Mouse (Mus musculus) adrenal gland, postnatal 25 days (tissue): Measurements from ENCODE around the gene Adh1. TPM values are rescaled to one million over a fixed set of nuclear protein-coding genes. Genes with fewer than 3 reads are reported as not detected.
A peak's percentile ranks its signal among the peaks of the same experiment; 100 is the strongest.

Experiments used
- DNase-seq: peaks from one replicate; pipeline ENCODE4 v3.0.0; 2021; ENCODE audit warnings: mixed read lengths
- total RNA-seq: library from RNA; stranded (reverse); gene quantifications from 2 replicates; pipeline ENCODE4 v1.2.3, GENCODE M21; 2021

The Adh1 gene
- total RNA-seq, 1 experiment from 2014 or later, result 7,287 TPM

- DNase-seq, result no peak
Observed at GRCm38 (mm10) chr3:138287686-138288085, 26.9 kb downstream of the Adh1 start.

- DNase-seq, result no peak
Observed at GRCm38 (mm10) chr3:138290672-138291071, 29.9 kb downstream of the Adh1 start.

GRCm38 (mm10) chr3:138291529-138292117 lies 30.8 kb downstream of the Adh1 start:
- DNase-seq, result no peak

- DNase-seq, result peak; percentile 27
Observed at GRCm38 (mm10) chr3:138293298-138293895, 32.6 kb downstream of the Adh1 start.

GRCm38 (mm10) chr3:138300130-138300529 lies 39.3 kb downstream of the Adh1 start:
- no peak for DNase-seq

GRCm38 (mm10) chr3:138302676-138303075 lies 41.9 kb downstream of the Adh1 start:
- no peak for DNase-seq

GRCm38 (mm10) chr3:138303771-138304488 lies 43.1 kb downstream of the Adh1 start:
- DNase-seq, result no peak

GRCm38 (mm10) chr3:138304489-138304871 lies 43.7 kb downstream of the Adh1 start:
- DNase-seq, result no peak

- no peak for DNase-seq
Observed at GRCm38 (mm10) chr3:138305486-138306289, 44.9 kb downstream of the Adh1 start.

GRCm38 (mm10) chr3:138306290-138306683 lies 45.5 kb downstream of the Adh1 start:
- no peak for DNase-seq

GRCm38 (mm10) chr3:138309910-138310309 lies 49.1 kb downstream of the Adh1 start:
- DNase-seq, result no peak

GRCm38 (mm10) chr3:138311015-138311414 lies 50.2 kb downstream of the Adh1 start:
- DNase-seq, result peak; percentile 11

- DNase-seq, result no peak
Observed at GRCm38 (mm10) chr3:138312965-138313364, 52.2 kb downstream of the Adh1 start, which contains the start of gene Adh6a. Adh6a (plus strand) TSS chr3:138313286.

GRCm38 (mm10) chr3:138316908-138317472 lies 56.2 kb downstream of the Adh1 start:
- DNase-seq, result no peak

- DNase-seq, result no peak
Observed at GRCm38 (mm10) chr3:138325001-138325400, 64.2 kb downstream of the Adh1 start.

GRCm38 (mm10) chr3:138325466-138325865 lies 64.7 kb downstream of the Adh1 start:
- no peak for DNase-seq

- DNase-seq, result no peak
Observed at GRCm38 (mm10) chr3:138333910-138334309, 73.1 kb downstream of the Adh1 start.

GRCm38 (mm10) chr3:138334320-138334719 lies 73.5 kb downstream of the Adh1 start:
- DNase-seq, result no peak

GRCm38 (mm10) chr3:138335566-138335965 lies 74.8 kb downstream of the Adh1 start:
- no peak for DNase-seq

- no peak for DNase-seq
Observed at GRCm38 (mm10) chr3:138336104-138336754, 75.4 kb downstream of the Adh1 start.
